Mouse (Mus musculus) lung, adult 2 months (tissue): ENCODE results near the gene Best1. TPM values are rescaled to one million over a fixed set of nuclear protein-coding genes. Genes with fewer than 3 reads are reported as not detected.

Experiments
- DNase-seq: peaks from one replicate; pipeline ENCODE4 v3.0.0; 2022
- H3K4me1 ChIP-seq: fragments of 200-500 bp; 2 replicates; pipeline ENCODE4 v1.6.1; 2011; ENCODE audit warnings: low read length; ENCODE audit not compliant: control insufficient read depth, insufficient read depth
- H3K4me3 ChIP-seq: fragments of 200-500 bp; replicated peaks from 2 replicates; pipeline ENCODE3; 2011; ENCODE audit warnings: low read depth, mild to moderate bottlenecking, control low read depth, low read length; ENCODE audit errors: extremely low read depth
- CTCF ChIP-seq: fragments of 200-500 bp; IDR thresholded peaks from 2 replicates; pipeline ENCODE4 v1.5.1; 2011; ENCODE audit warnings: mild to moderate bottlenecking, low read length, control low read depth; ENCODE audit not compliant: insufficient read depth
- POLR2A ChIP-seq: fragments of 200-500 bp; IDR thresholded peaks from 2 replicates; pipeline ENCODE4 v1.6.1; 2011; ENCODE audit warnings: low read depth, mild to moderate bottlenecking, control low read depth, low read length, borderline replicate concordance; ENCODE audit errors: extremely low read depth
- WGBS: fragments of 180-500 bp; shearing (Covaris S2); methylation state at CpG from one replicate; pipeline ENCODE4 v1.1.7; 2018; 5-methylcytosine and 5-hydroxymethylcytosine counted together
- polyA plus RNA-seq: library from polyadenylated mRNA; depleted of rRNA; stranded (reverse); fragments of >200 nt; gene quantifications from 2 replicates; pipeline ENCODE4 v1.2.3, GENCODE M21; 2012

Best1 gene
- polyA plus RNA-seq, 1 experiment = 3.1 TPM

GRCm38 (mm10) chr19:10015442-10015841 is 14.0 kb upstream of the Best1 start:
- H3K4me1 ChIP-seq = peaks cover 6% of the 10 kb centered on the region
- no peak overlapping the region for H3K4me3 ChIP-seq

DNA sequence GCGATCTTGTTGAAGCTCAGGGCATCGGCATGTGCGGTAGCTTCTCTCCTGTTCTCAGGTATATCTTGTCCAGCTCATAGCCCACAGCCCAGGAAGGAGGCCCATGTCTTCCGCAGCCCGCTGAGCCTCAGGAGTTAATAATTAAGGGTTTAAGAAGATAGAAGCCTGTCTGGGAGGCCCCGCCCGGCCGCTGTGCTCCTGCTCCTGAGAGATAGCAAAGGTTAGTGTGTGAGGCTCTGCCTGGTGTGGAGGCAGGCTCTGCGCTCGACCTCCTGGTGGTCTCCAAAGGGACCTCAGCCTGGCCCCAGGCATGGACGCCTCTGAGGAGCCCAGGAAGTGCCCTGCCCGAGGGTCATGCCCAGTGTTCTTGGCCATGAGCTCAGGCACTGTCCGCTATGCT is 13.4 kb upstream of the Best1 start:
- 83% methylated on average over 13 of the region's 13 CpGs for WGBS
- no peak for DNase-seq
- Histone ChIP-seq H3K4me1 (peaks cover 6% of the 10 kb centered on the region), H3K4me3 (no peak overlapping the region)
- TF ChIP-seq CTCF (no peak), POLR2A (no peak)

More at GRCm38 (mm10) chr19:10015442-10015841, 14.0 kb upstream of the Best1 start:
- WGBS = 71% methylated on average over 4 of the region's 4 CpGs
- TF ChIP-seq POLR2A (no peak), CTCF (no peak)
- DNase-seq = no peak

DNA sequence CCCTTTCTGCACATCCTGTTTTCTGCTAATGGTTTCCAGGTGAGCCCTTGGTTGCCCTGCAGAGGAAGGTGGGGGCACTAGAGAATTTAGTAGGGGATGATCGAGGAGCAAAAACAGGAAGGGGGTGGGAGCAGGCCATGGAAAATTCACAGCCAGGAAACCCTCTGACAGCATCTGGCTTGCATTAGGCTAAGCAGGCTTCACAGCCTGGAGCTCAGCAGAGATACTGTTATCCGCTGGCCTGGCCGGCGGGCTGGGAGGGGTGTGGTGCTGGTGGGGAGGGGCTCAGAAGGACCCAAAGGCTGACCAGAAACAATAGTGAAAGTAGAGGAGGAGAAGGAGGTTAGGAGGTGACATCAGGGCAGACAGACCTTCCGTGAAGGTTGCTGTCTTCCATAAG is 12.5 kb upstream of the Best1 start:
- no peak for DNase-seq
- TF ChIP-seq POLR2A = no peak
- TF ChIP-seq CTCF = no peak
- WGBS = 46% methylated on average over 5 of the region's 5 CpGs
- Histone ChIP-seq H3K4me3 (no peak overlapping the region), H3K4me1 (peaks cover 6% of the 10 kb centered on the region)

- TF ChIP-seq CTCF = no peak
- TF ChIP-seq POLR2A = no peak
- WGBS = 59% methylated on average over 3 of the region's 3 CpGs
- H3K4me3 ChIP-seq = no peak overlapping the region
- DNase-seq = no peak
- H3K4me1 ChIP-seq = peaks cover 2% of the 10 kb centered on the region
These were observed 11.9 kb upstream of the Best1 start for GRCm38 (mm10) chr19:10013348-10013747.

DNA sequence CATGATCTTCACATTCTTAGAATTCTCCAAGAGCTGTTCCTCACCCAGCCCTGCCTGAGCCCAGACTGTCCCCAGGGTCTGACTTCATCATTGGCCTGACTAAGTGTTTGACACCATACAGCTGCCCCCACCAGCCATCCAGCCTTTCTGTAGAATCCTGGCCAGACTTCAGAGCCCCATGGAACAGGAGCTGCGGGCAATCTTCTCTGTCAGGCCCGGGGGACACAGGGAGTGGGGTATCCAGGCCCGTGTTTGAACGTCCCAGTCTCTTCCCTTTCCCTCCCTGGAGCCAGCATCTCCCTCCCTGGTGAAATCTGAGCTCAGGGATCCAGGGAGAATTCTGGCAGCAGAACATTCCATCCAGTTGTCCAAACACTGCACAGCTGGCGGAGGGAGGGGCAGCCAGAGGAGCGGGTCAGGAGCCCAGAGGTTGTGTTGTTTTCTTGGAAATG is 11.4 kb upstream of the Best1 start:
- TF ChIP-seq CTCF (no peak), POLR2A (no peak)
- 40% methylated on average over 6 of the region's 6 CpGs for WGBS
- H3K4me1 ChIP-seq = no peaks in the 10 kb centered on the region
- no peak overlapping the region for H3K4me3 ChIP-seq
- DNase-seq = peak; percentile 24

DNA sequence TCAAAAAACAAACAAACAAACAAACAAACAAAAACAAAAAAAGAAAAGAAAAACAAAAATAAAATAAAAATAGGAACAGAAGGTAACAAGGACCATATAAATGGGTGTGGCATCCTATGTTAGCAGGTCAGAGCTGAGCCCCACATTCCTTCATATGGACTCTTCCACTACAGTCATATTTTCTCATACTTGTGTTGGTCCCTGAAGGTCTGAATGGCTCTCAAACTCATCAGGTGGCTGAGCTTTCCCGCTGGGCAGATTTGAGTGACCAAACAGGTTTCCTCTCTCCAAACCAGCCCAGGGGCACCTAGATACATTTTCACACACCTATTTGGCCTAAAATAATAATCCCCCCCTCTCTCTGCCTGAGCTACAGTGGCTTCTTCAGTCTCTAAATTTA is 10.0 kb upstream of the Best1 start:
- TF ChIP-seq POLR2A (no peak), CTCF (no peak)
- DNase-seq = no peak
- WGBS = 52% methylated on average over 1 of the region's 1 CpGs
- no peak overlapping the region for H3K4me3 ChIP-seq
- H3K4me1 ChIP-seq = no peaks in the 10 kb centered on the region

GRCm38 (mm10) chr19:10003696-10004095 is 2.3 kb upstream of the Best1 start:
- no peak for DNase-seq
- no peak overlapping the region for H3K4me3 ChIP-seq
- 86% methylated on average over 1 of the region's 1 CpGs for WGBS
- TF ChIP-seq CTCF (no peak), POLR2A (no peak)
- H3K4me1 ChIP-seq = no peaks in the 10 kb centered on the region

GRCm38 (mm10) chr19:10000330-10000729 is 1.1 kb downstream of the Best1 start:
- Histone ChIP-seq H3K4me1 (no peaks in the 10 kb centered on the region), H3K4me3 (no peak overlapping the region)
- 17% methylated on average over 3 of the region's 3 CpGs for WGBS
- peak; percentile 20 for DNase-seq
- TF ChIP-seq CTCF (peak; percentile 58), POLR2A (no peak)

- TF ChIP-seq CTCF = no peak
- no peak for DNase-seq
These were observed 2.5 kb downstream of the Best1 start for GRCm38 (mm10) chr19:9998736-9999486.

DNA sequence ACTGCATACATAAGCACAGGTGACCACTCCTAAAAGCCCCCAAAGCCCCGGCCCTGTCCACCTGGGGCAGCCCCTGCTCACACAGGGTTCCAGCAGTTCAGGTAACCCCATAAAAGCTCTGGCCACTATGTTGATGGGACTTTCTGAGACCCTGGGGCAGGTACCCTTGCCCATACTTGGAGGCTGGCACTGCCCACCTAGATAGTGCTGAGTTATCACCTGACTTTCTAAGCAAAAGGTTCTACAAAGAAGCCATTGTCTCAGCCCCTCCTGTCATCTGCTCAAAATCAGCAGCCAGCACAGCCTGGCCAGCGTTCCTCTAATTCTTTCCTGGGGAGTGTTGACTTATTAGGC is 3.4 kb downstream of the Best1 start:
- no peak overlapping the region for H3K4me3 ChIP-seq
- H3K4me1 ChIP-seq = peaks cover 4% of the 10 kb centered on the region; the same call in 1 of the 2 replicates
- DNase-seq = no peak
- WGBS = 71% methylated on average over 2 of the region's 2 CpGs
- TF ChIP-seq CTCF (no peak), POLR2A (no peak)

More at GRCm38 (mm10) chr19:9998736-9999486, 2.5 kb downstream of the Best1 start:
- 61% methylated on average over 13 of the region's 13 CpGs for WGBS
- H3K4me3 ChIP-seq = no peak overlapping the region
- H3K4me1 ChIP-seq = no peaks in the 10 kb centered on the region
